Comparison of ENCODE assay signal across 9 mouse cellular contexts in the genomic region with DNA sequence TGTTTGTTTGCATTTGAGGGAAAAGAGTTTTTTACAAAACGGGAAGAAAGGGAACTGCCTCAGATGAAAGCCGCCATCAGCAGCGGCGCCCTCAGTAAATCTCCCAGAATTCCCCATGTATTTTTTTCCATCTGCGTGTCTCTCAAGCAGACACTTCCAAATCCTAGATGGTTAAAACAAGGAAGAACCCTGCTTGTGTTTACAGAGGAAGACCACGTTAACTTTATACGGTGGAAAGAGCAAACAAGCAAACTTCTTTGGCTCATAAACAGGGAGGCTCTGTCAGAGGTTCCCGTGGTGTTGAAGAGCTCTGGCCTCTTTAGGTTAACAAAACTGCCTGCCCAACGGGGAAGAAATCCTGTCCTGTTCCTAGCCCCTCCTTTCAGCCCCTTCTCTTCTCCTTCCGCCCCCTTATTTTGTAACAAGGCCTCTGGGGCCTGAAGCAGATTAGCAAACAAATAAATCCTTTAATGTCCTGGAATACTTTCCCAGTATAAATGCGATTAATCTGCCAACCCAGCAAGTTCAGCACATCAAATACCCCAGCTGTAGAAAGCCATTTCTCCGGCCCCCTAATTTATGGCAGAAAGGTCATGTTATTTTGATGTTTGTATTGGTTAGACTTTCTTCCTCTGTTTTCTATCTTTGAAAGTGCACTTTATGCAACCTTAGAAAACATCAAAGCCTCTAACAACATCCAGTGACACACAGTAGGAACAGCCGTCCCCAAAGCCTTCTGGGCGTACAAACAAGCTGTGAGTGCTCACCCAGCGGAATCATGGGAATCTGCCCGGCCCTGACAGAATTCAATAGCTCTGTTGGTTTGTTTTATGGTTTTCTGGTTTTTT. TPM values are rescaled to one million over a fixed set of nuclear protein-coding genes. Genes with fewer than 3 reads are reported as not detected.
DNase-seq lines count a peak whose midpoint lies in the region; ATAC-seq and TF ChIP-seq lines count a peak whose summit lies in the region.
"Had no signal": no experiment of that assay in that cellular context is flagged by ENCODE, and none has a peak within 500 bp of the region (broad histone marks: within the 10 kb centered on the region; RNA-seq: fewer than 3 reads in every experiment).

No protein-coding gene starts in this region.

- TF ChIP-seq EP300 in liver, postnatal 0 days (IDR thresholded peaks at IDR 0.05; ENCODE audit: low read depth): no peak

- H3K27ac ChIP-seq in testis, adult 2 months (ENCODE audit: control insufficient read depth, insufficient read depth, low read depth, low read length): peak overlapping the region; percentile 40
- peak overlapping the region; percentile 60 for H3K27ac ChIP-seq in hindbrain, embryonic 16.5 days (ENCODE audit: low read depth, low read length)
- peak overlapping the region; percentile 44 for H3K27ac ChIP-seq in liver, postnatal 0 days (ENCODE audit: low read depth)

- 34% methylated on average over 16 of the region's 16 CpGs for WGBS in hindbrain, embryonic 16.5 days
- WGBS in liver, postnatal 0 days (ENCODE audit: insufficient replicate concordance): 43% methylated on average over 16 of the region's 16 CpGs

- no peaks in the 10 kb centered on the region for H3K4me1 ChIP-seq in testis, adult 2 months (ENCODE audit: control insufficient read depth, insufficient read depth, low read length)
- peaks cover 6% of the 10 kb centered on the region for H3K4me1 ChIP-seq in hindbrain, embryonic 16.5 days (ENCODE audit: control insufficient read depth, insufficient read depth, low read depth, low read length)
- H3K4me1 ChIP-seq in liver, postnatal 0 days (ENCODE audit: insufficient read depth): no peaks in the 10 kb centered on the region

- no peak for DNase-seq in testis, postnatal 10 days (ENCODE audit: low spot score)
- no peak for DNase-seq in liver, postnatal 0 days
- no peak for DNase-seq in thymus, postnatal 25 days
- DNase-seq in right cerebral cortex, postnatal 36 days (ENCODE audit: low spot score in 2 of 2): no peak
- no peak for DNase-seq in left cerebral cortex, adult 8-10 months (ENCODE audit: low spot score in 2 of 2)
- DNase-seq in gastrocnemius, postnatal 10 days: no peak

- peak; percentile 3; the same call in 1 of the 2 replicates for ATAC-seq in hindbrain, embryonic 16.5 days
- ATAC-seq in liver, postnatal 0 days: no peak
- ATAC-seq: Patski had no signal

- no peak overlapping the region for H3K4me3 ChIP-seq in testis, adult 2 months (ENCODE audit: control insufficient read depth, low read depth, low read length)
- peak overlapping the region; percentile 20 for H3K4me3 ChIP-seq in hindbrain, embryonic 16.5 days (ENCODE audit: low read length)
- H3K4me3 ChIP-seq in liver, postnatal 0 days (ENCODE audit: low read depth, low read length): no peak overlapping the region

- TF ChIP-seq CTCF in testis, adult 2 months (IDR thresholded peaks at IDR 0.05; ENCODE audit: control insufficient read depth, insufficient read depth, insufficient replicate concordance, low read depth, low read length): no peak
- no peak for TF ChIP-seq CTCF in liver, postnatal 0 days (IDR thresholded peaks at IDR 0.05; ENCODE audit: low read depth)

- TF ChIP-seq POLR2A in testis, adult 2 months (IDR thresholded peaks at IDR 0.05; ENCODE audit: control insufficient read depth, low read depth, low read length): no peak

- no peaks in the 10 kb centered on the region for H3K36me3 ChIP-seq in testis, adult 2 months (ENCODE audit: control insufficient read depth, insufficient read depth, low read length)
- no peaks in the 10 kb centered on the region for H3K36me3 ChIP-seq in hindbrain, embryonic 16.5 days (ENCODE audit: control insufficient read depth, insufficient read depth, low read length)
- H3K36me3 ChIP-seq in liver, postnatal 0 days (replicated peaks; ENCODE audit: insufficient read depth, low read length): no peaks in the 10 kb centered on the region

- H3K9ac ChIP-seq in hindbrain, embryonic 16.5 days (ENCODE audit: low read depth, low read length): peak overlapping the region; percentile 6; the same call in 1 of the 2 replicates
- peak overlapping the region; percentile 10 for H3K9ac ChIP-seq in liver, postnatal 0 days (replicated peaks)

- no peaks in the 10 kb centered on the region for H3K9me3 ChIP-seq in hindbrain, embryonic 16.5 days (ENCODE audit: control insufficient read depth, low read length)
- no peaks in the 10 kb centered on the region for H3K9me3 ChIP-seq in liver, postnatal 0 days (ENCODE audit: low read length)

- peak overlapping the region; percentile 49 for H3K4me2 ChIP-seq in hindbrain, embryonic 16.5 days (ENCODE audit: low read length)
- peak overlapping the region; percentile 53 for H3K4me2 ChIP-seq in liver, postnatal 0 days (ENCODE audit: low read depth, low read length)

- H3K27me3 ChIP-seq in testis, adult 2 months (ENCODE audit: control insufficient read depth, insufficient read depth, low read length): no peaks in the 10 kb centered on the region
- no peaks in the 10 kb centered on the region for H3K27me3 ChIP-seq in hindbrain, embryonic 16.5 days (replicated peaks; ENCODE audit: control insufficient read depth, insufficient read depth, low read length)
- no peaks in the 10 kb centered on the region for H3K27me3 ChIP-seq in liver, postnatal 0 days (ENCODE audit: insufficient read depth, low read length)
- H3K27me3 ChIP-seq: Patski had no signal

RNA-seq across cellular contexts. Expression of a gene that starts 52.8 kb away (rescaled TPM):
- polyA plus RNA-seq in testis, adult 2 months (2012; rRNA removed): 4.3 and 4.6 TPM in 2 replicates
- 6.4 and 6.9 TPM in 2 replicates for polyA plus RNA-seq in hindbrain, embryonic 16.5 days (2015; fragmentation: Nextera tagmentation; extraction: Ambion mirVana)
- polyA plus RNA-seq in liver, postnatal 0 days (2015; fragmentation: Nextera tagmentation; extraction: Ambion mirVana): 3.7 and 4.8 TPM in 2 replicates
- total RNA-seq in left cerebral cortex, adult 8-10 months (2022): 10 to 100 TPM in 1 of 4 experiments, 1 to 10 TPM in 3; 7.8 to 10.6 (median 8.8) TPM
- 10 to 100 TPM; 51.7 to 61.1 TPM for total RNA-seq in gastrocnemius, postnatal 10 days (2021)
